Mouse (Mus musculus) left cerebral cortex, adult 2 months (tissue): ENCODE results near the gene Colq. TPM values are rescaled to one million over a fixed set of nuclear protein-coding genes. Genes with fewer than 3 reads are reported as not detected.
A peak's percentile ranks its signal among the peaks of the same experiment; 100 is the strongest.

Source experiments
- DNase-seq, 2 experiments: peaks; one replicate each; pipeline ENCODE4 v3.0.0; 2021 to 2022; ENCODE audit warnings: low spot score in 2 of 2, mixed read lengths in 1 of 2; ENCODE audit errors: extremely low spot score in 1 of 2
- H3K27ac ChIP-seq: fragments of 200-600 bp; 2 replicates; pipeline ENCODE4 v1.8.1; 2022
- H3K4me3 ChIP-seq: fragments of 200-600 bp; 2 replicates; pipeline ENCODE4 v1.8.1; 2022
- CTCF ChIP-seq: fragments of 200-600 bp; IDR thresholded peaks from 2 replicates; pipeline ENCODE4 v1.8.1; 2022; ENCODE audit warnings: antibody characterized with exemption, mild to moderate bottlenecking, moderate library complexity
- intact Hi-C: fragments of 180-260 bp; cut with DNase I; formaldehyde crosslinking; loops from one replicate; pipeline ENCODE4 v1.15.1; 2025
- total RNA-seq, 2 experiments: library from RNA; stranded (reverse); gene quantifications; 2 replicates each; pipeline ENCODE4 v1.2.3; 2021

Colq gene
- total RNA-seq, 2 experiments from 2014 or later, result 1.1 to 1.8 TPM

DNA sequence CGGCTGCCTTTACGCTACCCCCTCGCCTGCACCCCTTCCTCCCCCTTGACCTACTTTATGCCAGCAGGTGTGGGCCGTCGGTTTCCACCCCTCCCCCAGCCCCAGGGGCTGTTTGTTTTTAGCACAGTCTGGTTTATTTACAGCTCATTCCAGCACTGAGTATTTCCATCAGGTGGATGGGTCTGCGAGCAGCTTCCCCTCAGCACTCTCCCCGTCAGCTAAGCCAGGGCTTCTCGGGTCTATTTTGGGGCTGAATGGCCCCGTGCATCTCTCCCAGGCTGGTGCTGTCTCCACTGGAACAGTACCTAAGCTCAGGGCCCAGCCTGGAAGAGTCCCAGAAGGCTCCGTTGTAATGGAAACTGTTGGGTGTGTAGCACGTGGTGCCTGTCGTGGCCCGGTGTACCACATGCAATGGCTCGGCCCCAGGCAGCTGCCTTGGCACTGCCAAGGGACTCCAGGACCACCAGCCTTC is 35.1 kb downstream of the Colq start:
- intact Hi-C loops, result no loop called here
- H3K27ac ChIP-seq, result no peak overlapping the region
- TF ChIP-seq CTCF, result no peak
- no peak overlapping the region for H3K4me3 ChIP-seq
- DNase-seq, result no peak

DNA sequence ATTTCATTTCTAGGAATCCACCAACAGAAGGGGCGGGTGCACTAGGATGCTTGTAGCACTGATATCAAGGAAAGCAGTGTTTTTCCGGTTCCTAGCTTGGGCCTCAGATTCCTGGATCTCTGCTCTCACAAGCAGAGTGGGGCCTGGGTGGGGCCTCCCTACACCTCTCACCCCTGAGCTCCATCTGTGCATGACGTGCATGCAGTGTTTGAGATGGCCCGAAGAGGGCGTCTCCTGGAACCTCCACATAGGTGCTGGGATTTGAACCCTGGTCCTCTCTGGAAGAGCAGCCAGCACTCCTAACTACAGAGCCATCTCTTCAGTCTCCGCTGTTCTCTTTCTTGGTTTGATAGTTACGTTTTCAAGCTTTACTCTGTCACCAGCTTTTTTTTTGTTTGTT is 36.1 kb downstream of the Colq start:
- Histone ChIP-seq H3K4me3 (no peak overlapping the region), H3K27ac (no peak overlapping the region)
- intact Hi-C loops, result no loop called here
- no peak for DNase-seq
- no peak for TF ChIP-seq CTCF

- no peak for DNase-seq
- intact Hi-C loops, result no loop called here
- no peak for TF ChIP-seq CTCF
- Histone ChIP-seq H3K27ac (no peak overlapping the region), H3K4me3 (no peak overlapping the region)
Measured at GRCm38 (mm10) chr14:31543885-31544442, 47.2 kb downstream of the Colq start.

DNA sequence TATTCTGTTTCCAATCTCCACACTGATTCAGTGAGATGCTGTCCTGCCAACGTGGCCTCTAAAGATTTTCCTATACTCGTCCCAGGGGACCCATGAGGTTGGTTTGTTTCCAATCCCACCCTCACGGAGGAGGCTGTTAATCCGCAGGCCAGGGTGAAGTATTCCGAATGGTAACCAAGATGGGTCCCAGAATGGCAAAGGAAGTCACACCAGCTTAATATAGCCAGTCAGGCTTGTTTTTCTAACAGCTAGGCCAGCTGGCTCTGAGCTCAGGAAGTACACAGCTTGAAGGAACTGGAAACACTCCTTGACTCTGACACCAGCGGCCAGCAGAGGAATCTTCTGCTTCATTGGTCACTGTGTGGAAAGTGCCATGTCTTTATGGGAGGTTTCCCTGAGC is 53.8 kb downstream of the Colq start:
- intact Hi-C loops, result no loop called here
- H3K27ac ChIP-seq, result no peak overlapping the region
- no peak for DNase-seq

GRCm38 (mm10) chr14:31532656-31533055 is 58.5 kb downstream of the Colq start:
- Histone ChIP-seq H3K4me3 (no peak overlapping the region), H3K27ac (no peak overlapping the region)
- intact Hi-C loops, result loop anchor here (5.0 kb wide), 1 partner anchor 60 kb away; the partner anchor contains the start of gene Colq
- DNase-seq, result no peak
- no peak for TF ChIP-seq CTCF

More for the DNA sequence above, 53.8 kb downstream of the Colq start:
- no peak for TF ChIP-seq CTCF
- H3K4me3 ChIP-seq, result no peak overlapping the region

DNA sequence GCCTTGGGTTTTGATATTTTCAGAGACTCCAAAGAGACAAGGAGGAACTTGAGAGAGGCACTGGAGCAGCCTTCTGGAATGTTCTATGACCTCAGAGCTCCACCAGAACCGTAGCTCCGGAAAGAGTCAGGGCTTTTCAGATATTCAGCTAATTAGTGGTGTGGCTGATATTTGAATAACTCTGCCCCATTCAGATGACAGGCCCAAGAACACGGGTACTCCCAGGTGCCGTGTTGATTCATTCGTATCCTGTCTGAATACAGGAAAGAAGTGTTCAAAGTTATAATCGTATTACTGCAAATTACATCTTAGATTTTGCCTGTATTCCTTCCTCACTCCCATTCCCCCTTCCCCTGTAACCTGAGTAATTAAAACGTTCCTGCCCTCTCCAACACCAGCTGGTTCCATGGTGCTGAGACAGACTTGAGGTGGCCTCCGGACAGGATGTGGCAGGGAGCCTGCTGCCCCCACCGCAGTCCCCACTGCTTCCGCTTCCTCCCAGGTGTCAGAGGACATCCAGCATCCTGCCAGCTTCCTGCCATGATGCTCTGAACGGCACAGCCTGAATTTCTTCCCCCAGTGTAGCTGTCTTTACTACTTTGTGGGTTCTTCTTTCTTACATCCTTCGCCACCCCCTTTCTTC is 59.5 kb downstream of the Colq start:
- intact Hi-C loops, result loop anchor here (5.0 kb wide), 1 partner anchor 61 kb away; the partner anchor contains the start of gene Colq
- no peak overlapping the region for H3K4me3 ChIP-seq
- H3K27ac ChIP-seq, result no peak overlapping the region

GRCm38 (mm10) chr14:31530847-31531246 is 60.3 kb downstream of the Colq start:
- intact Hi-C loops, result loop anchor here (5.0 kb wide), 1 partner anchor 61 kb away; the partner anchor contains the start of gene Colq

More for the DNA sequence above, 59.5 kb downstream of the Colq start:
- no peak for DNase-seq
- no peak for TF ChIP-seq CTCF

GRCm38 (mm10) chr14:31525040-31525810 is 65.9 kb downstream of the Colq start:
- Histone ChIP-seq H3K4me3 (no peak overlapping the region), H3K27ac (no peak overlapping the region)
- no peak for DNase-seq
- intact Hi-C loops, result no loop called here
- TF ChIP-seq CTCF, result no peak

More at GRCm38 (mm10) chr14:31530847-31531246, 60.3 kb downstream of the Colq start:
- no peak for TF ChIP-seq CTCF
- no peak overlapping the region for H3K4me3 ChIP-seq
- H3K27ac ChIP-seq, result no peak overlapping the region
- DNase-seq, result no peak

DNA sequence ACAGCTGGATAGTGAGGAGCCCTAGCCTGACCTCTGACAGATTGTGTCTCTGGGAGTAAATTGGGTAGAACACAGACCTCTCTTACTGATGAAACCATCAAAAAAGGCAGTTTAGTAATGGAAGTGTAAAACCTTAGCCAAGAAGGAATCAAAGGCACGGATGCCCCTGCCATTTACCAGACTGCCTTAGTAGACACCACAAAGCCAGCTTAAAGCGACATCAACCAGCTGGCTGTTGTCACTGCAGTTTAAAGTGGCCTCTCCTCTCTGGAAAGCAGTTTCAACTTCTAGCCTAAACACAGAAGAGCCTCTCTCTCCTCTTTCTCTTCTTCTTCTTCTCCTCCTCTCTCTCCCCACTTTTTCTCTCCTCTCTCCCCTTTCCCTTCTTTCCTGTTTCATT is 69.8 kb downstream of the Colq start:
- H3K27ac ChIP-seq, result no peak overlapping the region
- DNase-seq, result no peak
- intact Hi-C loops, result loop anchor here (5.0 kb wide), 1 partner anchor 531 kb away; no protein-coding TSS in a partner anchor
- TF ChIP-seq CTCF, result peak; percentile 33
- H3K4me3 ChIP-seq, result no peak overlapping the region

- DNase-seq, result no peak
- intact Hi-C loops, result loop anchor here (2.0 kb wide), 1 partner anchor 86 kb away; no protein-coding TSS in a partner anchor
- no peak overlapping the region for H3K4me3 ChIP-seq
- TF ChIP-seq CTCF, result peak; percentile 51
- H3K27ac ChIP-seq, result no peak overlapping the region
Measured at GRCm38 (mm10) chr14:31519165-31519564, 72.0 kb downstream of the Colq start.

DNA sequence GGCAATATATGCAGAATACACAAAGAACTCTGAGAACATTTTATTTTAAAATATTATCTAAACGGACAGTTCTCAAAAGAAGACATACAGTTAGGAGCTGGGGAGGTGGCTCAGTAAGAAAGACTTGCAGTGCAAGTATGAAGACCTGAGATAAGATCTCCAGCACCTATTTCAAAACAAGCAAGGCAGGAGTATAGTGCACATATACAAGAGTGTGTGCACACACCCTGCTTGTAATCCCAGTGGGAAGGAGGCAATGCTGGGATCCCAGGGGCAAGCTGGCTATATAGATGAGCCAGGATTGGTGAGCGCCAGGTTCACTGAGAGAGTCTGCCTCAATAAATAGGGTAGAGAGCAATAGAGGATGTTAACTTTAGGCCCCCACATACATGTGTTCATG is 75.2 kb downstream of the Colq start:
- no peak for TF ChIP-seq CTCF
- intact Hi-C loops, result no loop called here
- no peak for DNase-seq
- Histone ChIP-seq H3K27ac (no peak overlapping the region), H3K4me3 (no peak overlapping the region)

- no peak overlapping the region for H3K27ac ChIP-seq
- no peak for TF ChIP-seq CTCF
- intact Hi-C loops, result no loop called here
- DNase-seq, result no peak
- H3K4me3 ChIP-seq, result no peak overlapping the region
Measured at GRCm38 (mm10) chr14:31510322-31510721, 80.8 kb downstream of the Colq start.
